In genomic region chr13:60146994-60147856, GRCm38 (mm10) we compare ENCODE assay signal across 7 mouse cellular contexts. TPM values are rescaled to one million over a fixed set of nuclear protein-coding genes. Genes with fewer than 3 reads are reported as not detected.
DNase-seq lines count a peak whose midpoint lies in the region; ATAC-seq lines count a peak whose summit lies in the region.

No protein-coding gene starts in this region.

- no peaks in the 10 kb centered on the region for H3K4me1 ChIP-seq in liver, embryonic 12.5 days

- ATAC-seq in liver, embryonic 12.5 days = no peak
- ATAC-seq in inflammation-experienced regulatory T-cells, adult 6 months = no peak

- H3K9ac ChIP-seq in liver, embryonic 12.5 days = no peak overlapping the region

- H3K27me3 ChIP-seq in liver, embryonic 12.5 days (replicated peaks) = peaks cover 11% of the 10 kb centered on the region; the same call in 1 of the 2 replicates

- peak overlapping the region; percentile 5; the same call in 1 of the 2 replicates for H3K4me3 ChIP-seq in liver, embryonic 12.5 days

- no peaks in the 10 kb centered on the region for H3K9me3 ChIP-seq in liver, embryonic 12.5 days (replicated peaks)

- H3K36me3 ChIP-seq in liver, embryonic 12.5 days = no peaks in the 10 kb centered on the region

- DNase-seq in MN1 (ENCODE audit: low spot score) = peak; percentile 25
- peak; percentile 33 for DNase-seq in adrenal gland, postnatal 14 days
- DNase-seq in heart, postnatal 10 days = peak; percentile 10 to 43
- no peak for DNase-seq in natural killer cell, adult 2 months (ENCODE audit: low spot score in 2 of 2)
- DNase-seq in thymus, postnatal 10 days (ENCODE audit: low spot score in 2 of 2) = no peak

- H3K4me2 ChIP-seq in liver, embryonic 12.5 days = peak overlapping the region; percentile 36

- intact Hi-C loops in heart, postnatal 10 days (cut with DNase I) = no loop called here

- 9% methylated on average over 21 of the region's 21 CpGs for WGBS in liver, embryonic 12.5 days (ENCODE audit: insufficient replicate concordance)

- H3K27ac ChIP-seq in liver, embryonic 12.5 days = no peak overlapping the region

RNA-seq across cellular contexts. Expression of gene Gas1, which starts 29.9 kb away (rescaled TPM):
- 48.4 and 52.2 TPM in 2 replicates for total RNA-seq in adrenal gland, postnatal 14 days (2021)
- total RNA-seq in heart, postnatal 10 days (2021) = 10 to 100 TPM; 70.2 to 80.5 TPM
- polyA plus RNA-seq in liver, embryonic 12.5 days (2016; fragmentation: Nextera tagmentation; extraction: Ambion mirVana) = 11.9 and 16.3 TPM in 2 replicates
- not detected for polyA plus RNA-seq in inflammation-experienced regulatory T-cells, adult 6 months (2017; shearing (Covaris generic))

Comparison
In these comparisons a context has a peak if more than half of its experiments do, and no peak if none do; other contexts are left out.
1. DNase-seq: peak in MN1 (single experiment), adrenal gland, postnatal 14 days (single experiment) and heart, postnatal 10 days (2 of 2); none in natural killer cell, adult 2 months (0 of 2) and thymus, postnatal 10 days (0 of 2).